Mouse (Mus musculus) CH12.LX (cell line): Measurements from ENCODE around the gene Tnnt1. TPM values are rescaled to one million over a fixed set of nuclear protein-coding genes. Genes with fewer than 3 reads are reported as not detected.

ENCODE experiments used
- DNase-seq: peaks from one replicate; pipeline ENCODE4 v3.0.0-alpha.2; 2013; ENCODE audit errors: extremely low read depth
- H3K27ac ChIP-seq: 2 replicates; pipeline ENCODE4 v1.5.1; 2012; ENCODE audit warnings: low read depth, mild to moderate bottlenecking, control low read depth, moderate library complexity; ENCODE audit not compliant: insufficient read depth
- H3K27me3 ChIP-seq: replicated peaks from 2 replicates; pipeline ENCODE3; 2012; ENCODE audit warnings: inconsistent platforms
- H3K36me3 ChIP-seq, 2 experiments: replicated peaks in 1 of 2; 2 replicates each; pipeline versions ENCODE3 to v1.6.1; 2012; ENCODE audit warnings: inconsistent platforms in 1 of 2, low read length in 1 of 2, mild to moderate bottlenecking in 1 of 2, mixed read lengths in 1 of 2, moderate library complexity in 1 of 2; ENCODE audit not compliant: control insufficient read depth in 1 of 2, insufficient read depth in 1 of 2
- H3K4me1 ChIP-seq, 2 experiments: 2 replicates each; pipeline ENCODE4 v1.6.1; 2012; ENCODE audit warnings: inconsistent platforms in 1 of 2, moderate library complexity in 1 of 2; ENCODE audit not compliant: insufficient read depth in 2 of 2, control insufficient read depth in 1 of 2
- H3K4me2 ChIP-seq: 2 replicates; pipeline ENCODE4 v1.6.1; 2012; ENCODE audit warnings: low read depth, mild to moderate bottlenecking, control low read depth; ENCODE audit not compliant: poor library complexity, insufficient read depth, severe bottlenecking
- H3K4me3 ChIP-seq, 3 experiments: fragments of 150-350 bp in 1 of 3; sonication (generic) in 1 of 3; replicated peaks in 1 of 3; 2 replicates each; pipeline versions ENCODE3 to v1.5.1; 2011 to 2012; ENCODE audit warnings: low read depth in 2 of 3, low read length in 2 of 3, mild to moderate bottlenecking in 2 of 3, moderate library complexity in 2 of 3, control low read depth in 1 of 3, improper control_type of control experiment in 1 of 3, inconsistent platforms in 1 of 3, mixed read lengths in 1 of 3; ENCODE audit not compliant: poor library complexity in 1 of 3
- H3K79me2 ChIP-seq: replicated peaks from 2 replicates; pipeline ENCODE4 v1.6.1; 2012; ENCODE audit warnings: mild to moderate bottlenecking, moderate library complexity; ENCODE audit not compliant: control insufficient read depth, poor library complexity, insufficient read depth, severe bottlenecking; ENCODE audit errors: extremely low read depth
- H3K9ac ChIP-seq: 2 replicates; pipeline ENCODE4 v1.6.1; 2012; ENCODE audit warnings: low read depth, mild to moderate bottlenecking, control low read depth, moderate library complexity; ENCODE audit not compliant: insufficient read depth
- H3K9me3 ChIP-seq: replicated peaks from 2 replicates; pipeline ENCODE3; 2012; ENCODE audit warnings: low read length, inconsistent platforms, mixed read lengths
- CTCF ChIP-seq, 2 experiments: IDR thresholded peaks in 1 of 2; conservative IDR thresholded peaks in 1 of 2; 2 replicates each; pipeline ENCODE4 v1.5.1; 2011 to 2012; ENCODE audit warnings: low read depth in 2 of 2, low read length in 2 of 2, improper control_type of control experiment in 1 of 2, inconsistent platforms in 1 of 2, mild to moderate bottlenecking in 1 of 2, moderate library complexity in 1 of 2
- GABPA ChIP-seq: IDR thresholded peaks from 2 replicates; pipeline ENCODE4 v1.6.1; 2012; ENCODE audit warnings: low read depth, low read length, improper control_type of control experiment, inconsistent platforms; ENCODE audit not compliant: insufficient replicate concordance
- JUND ChIP-seq: conservative IDR thresholded peaks from 2 replicates; pipeline ENCODE4 v1.6.1; 2011; ENCODE audit warnings: low read depth, low read length, improper control_type of control experiment
- KAT2A ChIP-seq: IDR thresholded peaks from 2 replicates; pipeline ENCODE4 v1.6.1; 2012; ENCODE audit warnings: low read length, improper control_type of control experiment, inconsistent platforms; ENCODE audit not compliant: insufficient replicate concordance
- MAX ChIP-seq: IDR thresholded peaks from 2 replicates; pipeline ENCODE4 v1.6.1; 2011; ENCODE audit warnings: low read length, improper control_type of control experiment
- MAZ ChIP-seq: IDR thresholded peaks from 2 replicates; pipeline ENCODE4 v1.6.1; 2012; ENCODE audit warnings: low read depth, mild to moderate bottlenecking, inconsistent platforms, low read length, improper control_type of control experiment, moderate library complexity
- MXI1 ChIP-seq: IDR thresholded peaks from 2 replicates; pipeline ENCODE4 v1.6.1; 2011; ENCODE audit warnings: mild to moderate bottlenecking, low read depth, low read length, improper control_type of control experiment
- MYC ChIP-seq: IDR thresholded peaks from 2 replicates; pipeline ENCODE4 v1.6.1; 2011; ENCODE audit warnings: low read depth, mild to moderate bottlenecking, improper control_type of control experiment, low read length
- NELFE ChIP-seq: IDR thresholded peaks from 2 replicates; pipeline ENCODE4 v1.6.1; 2011; ENCODE audit warnings: low read depth, low read length, improper control_type of control experiment
- PAX5 ChIP-seq: IDR thresholded peaks from 2 replicates; pipeline ENCODE4 v1.6.1; 2012; ENCODE audit warnings: low read length, inconsistent platforms, mixed read lengths
- POLR2A ChIP-seq: IDR thresholded peaks from 2 replicates; pipeline ENCODE4 v1.6.1; 2011; ENCODE audit warnings: low read depth, mild to moderate bottlenecking, improper control_type of control experiment, low read length
- POLR2AphosphoS2 ChIP-seq: IDR thresholded peaks from 2 replicates; pipeline ENCODE4 v1.6.1; 2011; ENCODE audit warnings: low read depth, low read length, improper control_type of control experiment
- RAD21 ChIP-seq: IDR thresholded peaks from 2 replicates; pipeline ENCODE4 v1.6.1; 2011; ENCODE audit warnings: low read depth, mild to moderate bottlenecking, low read length, improper control_type of control experiment, moderate library complexity
- RCOR1 ChIP-seq: conservative IDR thresholded peaks from 2 replicates; pipeline ENCODE4 v1.6.1; 2012; ENCODE audit warnings: low read depth, mild to moderate bottlenecking, inconsistent platforms, low read length, improper control_type of control experiment
- SMC3 ChIP-seq: IDR thresholded peaks from 2 replicates; pipeline ENCODE4 v1.6.1; 2011; ENCODE audit warnings: low read depth, low read length, improper control_type of control experiment
- TCF12 ChIP-seq: IDR thresholded peaks from 2 replicates; pipeline ENCODE4 v1.6.1; 2014; ENCODE audit warnings: low read depth, mild to moderate bottlenecking, inconsistent platforms, low read length, improper control_type of control experiment
- ZKSCAN1 ChIP-seq: IDR thresholded peaks from 2 replicates; pipeline ENCODE4 v1.6.1; 2012; ENCODE audit warnings: low read depth, inconsistent platforms, low read length, improper control_type of control experiment, borderline replicate concordance
- ZMIZ1 ChIP-seq: IDR thresholded peaks from 2 replicates; pipeline ENCODE4 v1.6.1; 2012; ENCODE audit warnings: low read depth, mild to moderate bottlenecking, inconsistent platforms, low read length, improper control_type of control experiment
- ZNF384 ChIP-seq: IDR thresholded peaks from 2 replicates; pipeline ENCODE4 v1.6.1; 2012; ENCODE audit warnings: low read depth, low read length, improper control_type of control experiment, inconsistent platforms
- dilution Hi-C: fragments of 300-500 bp; cut with MboI; formaldehyde crosslinking; loops from 2 replicates; pipeline ENCODE4 v1.14.3; 2020; ENCODE audit warnings: low sequenced_read_pairs; ENCODE audit not compliant: extremely low pct_unique_long_range_greater_than_20kb, extremely low pct_ligation_motif_present
- in situ Hi-C: fragments of 300-500 bp; cut with MboI; formaldehyde crosslinking; loops from 3 replicates; pipeline ENCODE4 v1.14.3; 2019; ENCODE audit warnings: low sequenced_read_pairs, low pct_ligation_motif_present, low pct_unique_long_range_greater_than_20kb, mixed read lengths
- polyA plus RNA-seq: library from polyadenylated mRNA; unstranded; fragments of >175 nt; gene quantifications from 2 replicates; pipeline ENCODE4 v1.2.1, GENCODE M21; 2012; ENCODE audit warnings: low read depth; ENCODE audit not compliant: insufficient read length
- total RNA-seq, 2 experiments: library from RNA; depleted of rRNA; stranded (reverse); fragments of 300-350 nt in 1 of 2; fragments of >200 nt in 1 of 2; gene quantifications; 2 replicates each; pipeline ENCODE4 v1.2.3; 2012 to 2014

Gene Tnnt1
- total and polyA plus RNA-seq, 3 experiments: 0.30 to 0.36 TPM; not detected in 1

DNA sequence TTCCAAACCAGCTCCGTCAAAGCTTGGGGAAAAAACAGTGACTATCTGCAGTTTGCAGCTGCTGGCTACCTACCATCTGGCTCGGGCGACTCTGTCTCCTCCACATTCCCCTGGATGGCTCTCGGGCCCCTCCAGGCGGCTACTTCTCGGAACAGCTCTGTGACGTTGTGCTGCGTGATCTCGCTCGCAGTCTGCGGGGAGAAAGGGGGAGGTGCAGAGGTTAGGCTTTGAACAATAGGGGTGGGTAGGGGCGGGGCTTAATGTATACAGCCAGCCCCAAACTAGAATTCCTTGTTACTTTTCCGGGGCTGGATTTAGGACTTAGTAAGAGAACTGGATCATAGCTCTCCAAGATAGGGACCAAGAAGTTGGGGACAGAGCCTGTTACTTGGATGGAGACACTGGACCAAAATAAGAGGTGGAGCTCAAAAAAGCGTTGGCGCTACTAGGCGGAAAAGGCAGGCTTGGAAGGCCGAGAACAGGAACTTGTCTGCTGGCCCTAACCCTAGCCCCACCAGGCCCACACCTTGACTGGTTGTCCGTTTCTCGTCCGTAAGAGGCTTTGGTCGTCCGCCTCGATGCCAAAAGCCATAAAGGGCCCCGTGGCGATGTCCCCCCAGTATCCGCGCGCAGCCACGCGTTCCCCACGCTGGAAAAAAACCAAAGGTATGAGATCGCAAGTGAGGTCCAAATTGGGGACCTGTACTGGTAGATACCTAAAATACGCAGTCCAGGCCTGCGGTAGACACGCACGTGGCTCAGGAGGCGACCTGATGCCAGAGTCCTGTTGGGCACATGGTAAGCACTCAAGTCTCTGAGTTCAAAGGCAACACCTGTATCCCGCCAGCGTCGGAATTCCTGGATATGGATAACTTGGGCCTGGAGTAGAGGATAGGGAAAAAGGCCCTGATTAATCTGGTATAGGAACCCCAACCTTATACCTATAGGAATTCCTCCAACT is 10.4 kb upstream of the Tnnt1 start:
- dilution Hi-C loops (no loop called here), in situ Hi-C loops (loop anchor here (5.0 kb wide), 1 partner anchor 49 kb away; no protein-coding TSS in a partner anchor)
- H3K27me3 ChIP-seq: peaks cover 1% of the 10 kb centered on the region
- peak overlapping the region; percentile 30 to 56 (median 52) for H3K4me3 ChIP-seq
- H3K9me3 ChIP-seq: no peaks in the 10 kb centered on the region
- H3K4me1 ChIP-seq: peaks cover 7 to 12% of the 10 kb centered on the region in 2 experiments
- DNase-seq: peak; percentile 88
- TF ChIP-seq CTCF (conservative IDR thresholded peaks at IDR 0.05 in 1 of 2, IDR thresholded peaks at IDR 0.05 in 1 of 2; ENCODE audit: low read depth in 2 of 2, low read length in 2 of 2) (peak in 1 of 2 experiments; percentile 82; a peak in 3 of 4 replicates), PAX5 (no peak), GABPA (no peak), SMC3 (peak; percentile 59), MAX (peak; percentile 47; the same call in 1 of the 2 replicates), MYC (0 out of 2 replicates have a peak, but pooled peaks have one; percentile 39), TCF12 (no peak), RCOR1 (no peak), MAZ (no peak), NELFE (no peak), ZMIZ1 (no peak), RAD21 (peak; percentile 82), JUND (no peak), POLR2AphosphoS2 (no peak), POLR2A (peak; percentile 50; the same call in 1 of the 2 replicates), MXI1 (peak; percentile 30; the same call in 1 of the 2 replicates), ZNF384 (no peak), KAT2A (no peak), ZKSCAN1 (no peak)
- H3K27ac ChIP-seq: 0 out of 2 replicates have a peak overlapping the region, but pooled peaks have one; percentile 1
- no peaks in the 10 kb centered on the region for H3K36me3 ChIP-seq
- H3K79me2 ChIP-seq: no peaks in the 10 kb centered on the region
- H3K4me2 ChIP-seq: peak overlapping the region; percentile 40; the same call in 1 of the 2 replicates
- peak overlapping the region; percentile 22; the same call in 1 of the 2 replicates for H3K9ac ChIP-seq
